9 mouse cellular contexts compared by ENCODE assay signal in genomic region chr4:24574276-24574675, GRCm38 (mm10).
DNase-seq lines count a peak whose midpoint lies in the region; ATAC-seq and TF ChIP-seq lines count a peak whose summit lies in the region.
"Had no signal": no experiment of that assay in that cellular context is flagged by ENCODE, and none has a peak within 500 bp of the region (broad histone marks: within the 10 kb centered on the region; RNA-seq: fewer than 3 reads in every experiment).

No protein-coding gene starts in this region.

- peak; percentile 83 for TF ChIP-seq CTCF in heart, postnatal 0 days (IDR thresholded peaks at IDR 0.05; ENCODE audit: low read depth)
- TF ChIP-seq CTCF in liver, embryonic 14.5 days (IDR thresholded peaks at IDR 0.05; ENCODE audit: low read depth): peak; percentile 93

- no peak overlapping the region for H3K4me3 ChIP-seq in embryonic facial prominence, embryonic 14.5 days (ENCODE audit: low read depth, low read length)
- H3K4me3 ChIP-seq in heart, postnatal 0 days (ENCODE audit: low read depth, low read length): no peak overlapping the region
- no peak overlapping the region for H3K4me3 ChIP-seq in liver, embryonic 14.5 days (ENCODE audit: insufficient read depth in 1 of 2, low read depth in 2 of 2, low read length in 2 of 2)
- no peak overlapping the region for H3K4me3 ChIP-seq in neural tube, embryonic 12.5 days
- no peak overlapping the region for H3K4me3 ChIP-seq in stomach, embryonic 15.5 days (replicated peaks)
- H3K4me3 ChIP-seq: erythroblast, embryonic 14.5 days had no signal

- TF ChIP-seq EP300 in heart, postnatal 0 days (IDR thresholded peaks at IDR 0.05; ENCODE audit: low read depth): no peak
- TF ChIP-seq EP300 in liver, embryonic 14.5 days (IDR thresholded peaks at IDR 0.05; ENCODE audit: low read depth): no peak

- no peaks in the 10 kb centered on the region for H3K9me3 ChIP-seq in embryonic facial prominence, embryonic 14.5 days (ENCODE audit: control insufficient read depth, low read length)
- no peaks in the 10 kb centered on the region for H3K9me3 ChIP-seq in heart, postnatal 0 days (replicated peaks; ENCODE audit: control insufficient read depth, low read length)
- no peaks in the 10 kb centered on the region for H3K9me3 ChIP-seq in liver, embryonic 14.5 days (ENCODE audit: control insufficient read depth, low read length)
- no peaks in the 10 kb centered on the region for H3K9me3 ChIP-seq in neural tube, embryonic 12.5 days
- no peaks in the 10 kb centered on the region for H3K9me3 ChIP-seq in stomach, embryonic 15.5 days

- H3K36me3 ChIP-seq in embryonic facial prominence, embryonic 14.5 days (ENCODE audit: control insufficient read depth, insufficient read depth, low read length): no peaks in the 10 kb centered on the region
- H3K36me3 ChIP-seq in heart, postnatal 0 days (replicated peaks; ENCODE audit: control insufficient read depth, insufficient read depth, low read length): no peaks in the 10 kb centered on the region
- H3K36me3 ChIP-seq in liver, embryonic 14.5 days (replicated peaks; ENCODE audit: control insufficient read depth, insufficient read depth, low read depth): peaks cover 2% of the 10 kb centered on the region
- no peaks in the 10 kb centered on the region; the same call in 1 of the 2 replicates for H3K36me3 ChIP-seq in neural tube, embryonic 12.5 days
- H3K36me3 ChIP-seq in stomach, embryonic 15.5 days: 0 out of 2 replicates have a peak, but pooled peaks cover 5% of the 10 kb centered on the region

- no peak overlapping the region for H3K27ac ChIP-seq in embryonic facial prominence, embryonic 14.5 days (replicated peaks; ENCODE audit: low read depth, low read length)
- H3K27ac ChIP-seq in heart, postnatal 0 days (ENCODE audit: low read depth): no peak overlapping the region
- H3K27ac ChIP-seq in liver, embryonic 14.5 days: no peak overlapping the region
- no peak overlapping the region for H3K27ac ChIP-seq in neural tube, embryonic 12.5 days
- no peak overlapping the region for H3K27ac ChIP-seq in stomach, embryonic 15.5 days

- peak; percentile 68; the same call in 1 of the 2 replicates for ATAC-seq in embryonic facial prominence, embryonic 14.5 days (ENCODE audit: low read depth)
- peak; percentile 49; the same call in 1 of the 2 replicates for ATAC-seq in heart, postnatal 0 days (ENCODE audit: insufficient read depth, low read depth)
- 0 out of 2 replicates have a peak, but pooled peaks have one; percentile 53 for ATAC-seq in liver, embryonic 14.5 days (ENCODE audit: insufficient read depth)
- ATAC-seq in neural tube, embryonic 12.5 days (ENCODE audit: low FRiP score, low read depth): peak; percentile 61; the same call in 1 of the 2 replicates
- peak; percentile 35; the same call in 1 of the 2 replicates for ATAC-seq in stomach, embryonic 15.5 days (ENCODE audit: insufficient read depth, low FRiP score, low read depth)

- no peaks in the 10 kb centered on the region for H3K27me3 ChIP-seq in embryonic facial prominence, embryonic 14.5 days (replicated peaks; ENCODE audit: control insufficient read depth, insufficient read depth, low read length)
- H3K27me3 ChIP-seq in heart, postnatal 0 days (ENCODE audit: control insufficient read depth, insufficient read depth, low read length): no peaks in the 10 kb centered on the region
- no peaks in the 10 kb centered on the region for H3K27me3 ChIP-seq in liver, embryonic 14.5 days (ENCODE audit: control insufficient read depth, insufficient read depth, low read length)
- H3K27me3 ChIP-seq in neural tube, embryonic 12.5 days (replicated peaks): no peaks in the 10 kb centered on the region
- H3K27me3 ChIP-seq in stomach, embryonic 15.5 days (replicated peaks): no peaks in the 10 kb centered on the region

- H3K4me1 ChIP-seq in embryonic facial prominence, embryonic 14.5 days (ENCODE audit: control insufficient read depth, insufficient read depth, low read length): no peaks in the 10 kb centered on the region
- no peaks in the 10 kb centered on the region for H3K4me1 ChIP-seq in heart, postnatal 0 days (ENCODE audit: control insufficient read depth, insufficient read depth)
- no peaks in the 10 kb centered on the region for H3K4me1 ChIP-seq in liver, embryonic 14.5 days (replicated peaks; ENCODE audit: control insufficient read depth in 2 of 2, insufficient read depth in 2 of 2, low read length in 1 of 2)
- no peaks in the 10 kb centered on the region for H3K4me1 ChIP-seq in neural tube, embryonic 12.5 days
- no peaks in the 10 kb centered on the region for H3K4me1 ChIP-seq in stomach, embryonic 15.5 days

- H3K4me2 ChIP-seq in embryonic facial prominence, embryonic 14.5 days (ENCODE audit: low read depth, low read length): no peak overlapping the region
- no peak overlapping the region for H3K4me2 ChIP-seq in heart, postnatal 0 days (ENCODE audit: low read depth, low read length)
- H3K4me2 ChIP-seq in liver, embryonic 14.5 days (ENCODE audit: low read depth): no peak overlapping the region
- H3K4me2 ChIP-seq in neural tube, embryonic 12.5 days (replicated peaks): no peak overlapping the region
- H3K4me2 ChIP-seq in stomach, embryonic 15.5 days: no peak overlapping the region

- no peak overlapping the region for H3K9ac ChIP-seq in embryonic facial prominence, embryonic 14.5 days (ENCODE audit: low read depth, low read length)
- H3K9ac ChIP-seq in heart, postnatal 0 days (replicated peaks; ENCODE audit: low read depth, low read length): no peak overlapping the region
- no peak overlapping the region for H3K9ac ChIP-seq in liver, embryonic 14.5 days (replicated peaks)
- H3K9ac ChIP-seq in neural tube, embryonic 12.5 days: no peak overlapping the region
- H3K9ac ChIP-seq in stomach, embryonic 15.5 days: no peak overlapping the region

- DNase-seq in CD4-positive, CD25-positive, alpha-beta regulatory T cell, adult 2 months (ENCODE audit: low read depth, low spot score): peak; percentile 81
- DNase-seq in adrenal gland, postnatal 4 days (ENCODE audit: low spot score in 2 of 2): peak; percentile 55 to 64
- DNase-seq in embryonic facial prominence, embryonic 14.5 days (ENCODE audit: low spot score): peak; percentile 66
- DNase-seq in heart, postnatal 0 days (ENCODE audit: low spot score): peak; percentile 45
- peak; percentile 62 to 91 for DNase-seq in kidney, postnatal 36 days
- DNase-seq in liver, embryonic 14.5 days (ENCODE audit: low read depth in 3 of 3, low spot score in 3 of 3): peak; percentile 39 to 52 (median 40)

- WGBS in embryonic facial prominence, embryonic 14.5 days: 21% methylated on average over 6 of the region's 6 CpGs
- 18% methylated on average over 6 of the region's 6 CpGs for WGBS in heart, postnatal 0 days
- WGBS in liver, embryonic 14.5 days (ENCODE audit: insufficient replicate concordance): 18% methylated on average over 6 of the region's 6 CpGs
- 21% methylated on average over 6 of the region's 6 CpGs for WGBS in neural tube, embryonic 12.5 days
- 20% methylated on average over 6 of the region's 6 CpGs for WGBS in stomach, embryonic 15.5 days
